Mouse (Mus musculus) brown adipose tissue, adult 24 weeks (tissue): Measurements from ENCODE around the gene Hspb8. TPM values are rescaled to one million over a fixed set of nuclear protein-coding genes. Genes with fewer than 3 reads are reported as not detected.
"Not testable (repeated sequence)": the region's sequence is repeated elsewhere in the genome, so short reads cannot be mapped to it uniquely, and the experiment has no call there.

Source experiments
- H3K27ac ChIP-seq: fragments of 200-500 bp; replicated peaks from 2 replicates; pipeline ENCODE4 v1.5.1; 2012; ENCODE audit warnings: low read depth, mild to moderate bottlenecking, low read length
- H3K4me1 ChIP-seq: fragments of 200-500 bp; 2 replicates; pipeline ENCODE4 v1.6.1; 2012; ENCODE audit warnings: low read length, mixed read lengths; ENCODE audit not compliant: control insufficient read depth, insufficient read depth, insufficient read length
- H3K4me3 ChIP-seq: fragments of 200-500 bp; 2 replicates; pipeline ENCODE4 v1.5.1; 2012; ENCODE audit warnings: low read depth, mild to moderate bottlenecking, low read length, moderate library complexity; ENCODE audit not compliant: insufficient read depth
- polyA plus RNA-seq: library from polyadenylated mRNA; stranded (reverse); fragments of >200 nt; gene quantifications from 2 replicates; pipeline ENCODE4 v1.2.4, GENCODE M21; 2012; ENCODE audit not compliant: missing spikeins, insufficient read depth, insufficient read length

Gene Hspb8
- polyA plus RNA-seq, 1 experiment: 113 TPM

GRCm38 (mm10) chr5:116387302-116387935 lies 35.2 kb downstream of the Hspb8 start:
- Histone ChIP-seq H3K27ac (no peak overlapping the region), H3K4me1 (peaks cover 7% of the 10 kb centered on the region), H3K4me3 (no peak overlapping the region)

GRCm38 (mm10) chr5:116386020-116386419 lies 36.6 kb downstream of the Hspb8 start:
- no peak overlapping the region for H3K4me3 ChIP-seq
- H3K27ac ChIP-seq: no peak overlapping the region
- peaks cover 7% of the 10 kb centered on the region for H3K4me1 ChIP-seq

- not testable (repeated sequence) for H3K4me1 ChIP-seq, H3K27ac ChIP-seq, H3K4me3 ChIP-seq
These were observed 40.0 kb downstream of the Hspb8 start for GRCm38 (mm10) chr5:116382646-116383045.

- Histone ChIP-seq H3K27ac (no peak overlapping the region), H3K4me3 (no peak overlapping the region), H3K4me1 (no peaks in the 10 kb centered on the region)
These were observed 40.9 kb downstream of the Hspb8 start for GRCm38 (mm10) chr5:116381726-116382125.

GRCm38 (mm10) chr5:116381217-116381616 lies 41.4 kb downstream of the Hspb8 start:
- Histone ChIP-seq H3K4me1 (no peaks in the 10 kb centered on the region), H3K4me3 (no peak overlapping the region), H3K27ac (no peak overlapping the region)

GRCm38 (mm10) chr5:116380384-116380783 lies 42.3 kb downstream of the Hspb8 start:
- Histone ChIP-seq H3K27ac (no peak overlapping the region), H3K4me3 (no peak overlapping the region)

GRCm38 (mm10) chr5:116378872-116379271 lies 43.8 kb downstream of the Hspb8 start:
- Histone ChIP-seq H3K27ac (no peak overlapping the region), H3K4me3 (no peak overlapping the region), H3K4me1 (no peaks in the 10 kb centered on the region)

More at GRCm38 (mm10) chr5:116380384-116380783, 42.3 kb downstream of the Hspb8 start:
- H3K4me1 ChIP-seq: no peaks in the 10 kb centered on the region

GRCm38 (mm10) chr5:116367923-116368322 lies 54.7 kb downstream of the Hspb8 start:
- no peak overlapping the region for H3K27ac ChIP-seq
- H3K4me1 ChIP-seq: no peaks in the 10 kb centered on the region
- no peak overlapping the region for H3K4me3 ChIP-seq

GRCm38 (mm10) chr5:116366889-116367682 lies 55.6 kb downstream of the Hspb8 start:
- Histone ChIP-seq H3K4me1 (no peaks in the 10 kb centered on the region), H3K4me3 (no peak overlapping the region), H3K27ac (no peak overlapping the region)

GRCm38 (mm10) chr5:116361342-116361741 lies 61.3 kb downstream of the Hspb8 start:
- Histone ChIP-seq H3K4me1 (no peaks in the 10 kb centered on the region), H3K27ac (no peak overlapping the region), H3K4me3 (no peak overlapping the region)

- no peaks in the 10 kb centered on the region for H3K4me1 ChIP-seq
- H3K27ac ChIP-seq: no peak overlapping the region
- H3K4me3 ChIP-seq: no peak overlapping the region
These were observed 61.9 kb downstream of the Hspb8 start for GRCm38 (mm10) chr5:116360751-116361150.

Other genes with a start within 250 kb of the Hspb8 start
- gene Ccdc60, start 133.9 kb downstream of the Hspb8 start, polyA plus RNA-seq: not detected in 2 replicates
- gene Srrm4, start 169.0 kb upstream of the Hspb8 start, polyA plus RNA-seq: not detected in 2 replicates